Mouse (Mus musculus) midbrain, embryonic 13.5 days (tissue): ENCODE measurements around the gene Hsf2bp. TPM values are rescaled to one million over a fixed set of nuclear protein-coding genes. Genes with fewer than 3 reads are reported as not detected.

Source experiments
- ATAC-seq: fragments of 200-750 bp; cut with Nextera tagmentation; 2 replicates; pipeline ENCODE4 v1.8.0; 2017; ENCODE audit warnings: mild to moderate bottlenecking, moderate TSS enrichment, moderate library complexity
- H3K27ac ChIP-seq: fragments of 300-500 bp; sonication (generic); 2 replicates; pipeline ENCODE4 v1.5.1; 2015; ENCODE audit warnings: inconsistent platforms, mild to moderate bottlenecking, moderate library complexity
- H3K27me3 ChIP-seq: fragments of 300-500 bp; sonication (generic); 2 replicates; pipeline ENCODE4 v1.6.1; 2015; ENCODE audit warnings: mild to moderate bottlenecking, inconsistent platforms
- H3K36me3 ChIP-seq: fragments of 300-500 bp; sonication (generic); 2 replicates; pipeline ENCODE4 v1.6.1; 2015; ENCODE audit warnings: mild to moderate bottlenecking, inconsistent platforms
- H3K4me1 ChIP-seq: fragments of 300-500 bp; sonication (generic); replicated peaks from 2 replicates; pipeline ENCODE4 v1.6.1; 2015; ENCODE audit warnings: inconsistent platforms
- H3K4me2 ChIP-seq: fragments of 300-500 bp; sonication (generic); replicated peaks from 2 replicates; pipeline ENCODE4 v1.6.1; 2015; ENCODE audit warnings: moderate library complexity, mild to moderate bottlenecking, inconsistent platforms
- H3K4me3 ChIP-seq: fragments of 300-500 bp; sonication (generic); replicated peaks from 2 replicates; pipeline ENCODE4 v1.5.1; 2015; ENCODE audit warnings: mild to moderate bottlenecking, inconsistent platforms
- H3K9ac ChIP-seq: fragments of 300-500 bp; sonication (generic); replicated peaks from 2 replicates; pipeline ENCODE4 v1.6.1; 2015; ENCODE audit warnings: mild to moderate bottlenecking, inconsistent platforms
- H3K9me3 ChIP-seq: fragments of 300-500 bp; sonication (generic); 2 replicates; pipeline ENCODE4 v1.6.1; 2016; ENCODE audit warnings: mild to moderate bottlenecking, inconsistent platforms
- whole genome bisulfite sequencing: fragments of 180-500 bp; shearing (Covaris S2); methylation state at CpG from one replicate; pipeline ENCODE4 v1.1.7; 2015; 5-methylcytosine and 5-hydroxymethylcytosine counted together
- polyA plus RNA-seq: library from polyadenylated mRNA; unstranded; fragments of >200 nt; fragmentation: Nextera tagmentation; extraction: Ambion mirVana; gene quantifications from 2 replicates; pipeline ENCODE4 v1.2.1, GENCODE M21; 2015

Gene Hsf2bp
- polyA plus RNA-seq, 1 experiment from 2014 or later, result 0.55 TPM

DNA sequence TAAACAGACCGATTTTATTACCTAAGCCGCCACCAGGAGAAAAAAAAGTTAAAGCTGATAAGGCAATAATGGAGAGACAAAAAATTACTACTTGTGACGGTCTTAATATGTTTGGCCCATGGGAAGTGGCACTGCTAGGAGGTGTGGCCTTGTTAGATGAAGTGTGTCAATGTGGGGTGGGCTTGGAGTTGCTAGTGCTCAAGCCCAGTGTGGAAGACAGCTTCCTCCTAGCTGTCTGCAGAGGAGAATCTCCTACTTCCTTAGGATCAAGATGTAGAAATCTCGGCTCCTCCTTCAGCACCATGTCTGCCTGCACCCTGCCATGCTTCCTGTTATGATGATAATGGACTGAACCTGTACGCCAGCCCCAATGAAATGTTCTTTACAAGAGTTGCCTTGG, 61.5 kb downstream of the Hsf2bp start:
- WGBS, result 82% methylated on average over 5 of the region's 5 CpGs
- ATAC-seq, result no peak

GRCm38 (mm10) chr17:31973664-31974230, 62.4 kb downstream of the Hsf2bp start:
- Histone ChIP-seq H3K36me3 (no peaks in the 10 kb centered on the region), H3K9me3 (no peaks in the 10 kb centered on the region), H3K27ac (no peak overlapping the region), H3K4me3 (no peak overlapping the region), H3K9ac (no peak overlapping the region), H3K4me1 (no peaks in the 10 kb centered on the region), H3K4me2 (no peak overlapping the region), H3K27me3 (no peaks in the 10 kb centered on the region)
- 83% methylated on average over 7 of the region's 7 CpGs for WGBS
- no peak for ATAC-seq

More for the DNA sequence above, 61.5 kb downstream of the Hsf2bp start:
- H3K4me3 ChIP-seq, result no peak overlapping the region
- H3K9ac ChIP-seq, result no peak overlapping the region
- no peaks in the 10 kb centered on the region for H3K27me3 ChIP-seq
- H3K36me3 ChIP-seq, result no peaks in the 10 kb centered on the region
- no peak overlapping the region for H3K27ac ChIP-seq
- H3K9me3 ChIP-seq, result no peaks in the 10 kb centered on the region
- no peak overlapping the region for H3K4me2 ChIP-seq
- H3K4me1 ChIP-seq, result no peaks in the 10 kb centered on the region

DNA sequence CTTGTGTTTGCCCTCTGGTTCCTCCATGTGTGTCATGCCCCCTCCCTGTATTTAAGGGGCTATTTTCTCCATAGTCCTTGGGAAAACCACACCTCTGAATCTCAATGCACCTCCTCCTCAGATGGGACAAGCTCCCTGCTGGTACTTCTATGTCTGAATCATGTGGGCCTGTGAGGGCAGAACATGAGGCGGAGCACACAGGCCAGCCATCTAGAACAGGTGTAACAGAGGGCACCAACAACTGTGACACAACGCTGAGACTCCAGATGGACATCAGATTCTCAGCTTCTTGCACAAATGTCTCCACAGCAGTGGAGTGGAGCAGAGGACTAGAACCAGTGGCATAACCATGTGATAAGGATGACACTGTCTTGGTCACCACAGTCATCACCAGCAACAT, 65.3 kb downstream of the Hsf2bp start:
- Histone ChIP-seq H3K27me3 (no peaks in the 10 kb centered on the region), H3K4me2 (no peak overlapping the region), H3K9me3 (no peaks in the 10 kb centered on the region), H3K9ac (no peak overlapping the region), H3K36me3 (no peaks in the 10 kb centered on the region), H3K4me3 (no peak overlapping the region), H3K27ac (no peak overlapping the region), H3K4me1 (no peaks in the 10 kb centered on the region)
- 90% methylated on average over 2 of the region's 2 CpGs for WGBS
- no peak for ATAC-seq

- 84% methylated on average over 1 of the region's 1 CpGs for WGBS
- H3K4me3 ChIP-seq, result no peak overlapping the region
- no peaks in the 10 kb centered on the region for H3K36me3 ChIP-seq
- H3K27ac ChIP-seq, result no peak overlapping the region
- no peaks in the 10 kb centered on the region for H3K4me1 ChIP-seq
- H3K27me3 ChIP-seq, result no peaks in the 10 kb centered on the region
- no peaks in the 10 kb centered on the region for H3K9me3 ChIP-seq
- no peak for ATAC-seq
- no peak overlapping the region for H3K4me2 ChIP-seq
- H3K9ac ChIP-seq, result no peak overlapping the region
These were observed 67.3 kb downstream of the Hsf2bp start for GRCm38 (mm10) chr17:31968801-31969200.

DNA sequence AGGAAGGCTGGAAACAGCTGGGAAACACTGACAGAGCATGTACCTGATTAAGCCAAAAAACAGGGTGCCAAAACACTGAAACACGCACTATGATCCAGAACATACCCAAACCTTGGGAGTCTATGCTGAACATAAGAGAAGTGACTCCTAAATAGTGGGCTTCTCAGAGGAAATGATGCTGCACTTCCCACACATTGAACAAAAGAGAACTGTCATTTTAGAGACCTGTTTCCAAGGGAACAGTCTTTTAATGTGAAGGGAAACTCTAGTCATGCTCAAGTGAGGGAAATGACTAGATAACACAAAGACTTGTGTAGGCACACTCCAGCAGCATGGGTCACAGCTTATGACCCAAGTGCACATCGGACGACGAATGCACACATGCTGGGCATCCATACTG, 68.8 kb downstream of the Hsf2bp start:
- ATAC-seq, result no peak
- Histone ChIP-seq H3K4me2 (no peak overlapping the region), H3K36me3 (no peaks in the 10 kb centered on the region), H3K27me3 (no peaks in the 10 kb centered on the region), H3K4me3 (no peak overlapping the region), H3K9ac (no peak overlapping the region), H3K27ac (no peak overlapping the region), H3K4me1 (no peaks in the 10 kb centered on the region), H3K9me3 (no peaks in the 10 kb centered on the region)
- 86% methylated on average over 4 of the region's 4 CpGs for WGBS

- H3K36me3 ChIP-seq, result no peaks in the 10 kb centered on the region
- no peak overlapping the region for H3K4me2 ChIP-seq
- WGBS, result 93% methylated on average over 1 of the region's 1 CpGs
- no peak overlapping the region for H3K27ac ChIP-seq
- ATAC-seq, result no peak
- no peaks in the 10 kb centered on the region for H3K27me3 ChIP-seq
- no peaks in the 10 kb centered on the region for H3K4me1 ChIP-seq
- H3K9ac ChIP-seq, result no peak overlapping the region
- no peaks in the 10 kb centered on the region for H3K9me3 ChIP-seq
- no peak overlapping the region for H3K4me3 ChIP-seq
These were observed 69.6 kb downstream of the Hsf2bp start for GRCm38 (mm10) chr17:31966566-31966965.

DNA sequence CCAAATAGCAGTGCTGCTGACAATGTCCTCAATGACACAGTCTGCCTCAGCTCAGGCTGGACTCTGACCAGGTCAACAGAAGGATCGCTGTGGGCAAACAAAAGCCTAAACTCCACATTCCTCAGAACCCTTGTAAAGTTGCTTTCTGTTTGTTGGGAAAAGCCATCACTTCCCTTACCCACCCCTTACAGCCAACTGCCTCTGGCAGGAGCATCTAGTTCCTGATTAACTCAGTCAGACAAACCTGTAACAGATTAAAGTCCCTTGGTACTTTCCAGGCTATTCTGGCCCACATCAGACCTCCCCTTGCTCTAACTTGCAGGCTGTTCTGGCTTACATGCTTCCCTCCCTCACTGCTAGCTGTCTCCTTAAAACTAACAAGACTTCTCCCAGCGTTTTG, 70.5 kb downstream of the Hsf2bp start:
- no peaks in the 10 kb centered on the region for H3K36me3 ChIP-seq
- no peaks in the 10 kb centered on the region for H3K9me3 ChIP-seq
- no peak overlapping the region for H3K4me3 ChIP-seq
- H3K27ac ChIP-seq, result no peak overlapping the region
- WGBS, result 52% methylated on average over 2 of the region's 2 CpGs
- H3K9ac ChIP-seq, result no peak overlapping the region
- H3K4me1 ChIP-seq, result no peaks in the 10 kb centered on the region
- ATAC-seq, result no peak
- no peak overlapping the region for H3K4me2 ChIP-seq
- no peaks in the 10 kb centered on the region for H3K27me3 ChIP-seq

GRCm38 (mm10) chr17:31962930-31963329, 73.2 kb downstream of the Hsf2bp start:
- Histone ChIP-seq H3K4me1 (no peaks in the 10 kb centered on the region), H3K9ac (no peak overlapping the region), H3K4me3 (no peak overlapping the region), H3K9me3 (no peaks in the 10 kb centered on the region), H3K4me2 (no peak overlapping the region), H3K36me3 (no peaks in the 10 kb centered on the region), H3K27me3 (no peaks in the 10 kb centered on the region), H3K27ac (no peak overlapping the region)
- no peak for ATAC-seq
- WGBS, result 84% methylated on average over 4 of the region's 4 CpGs

DNA sequence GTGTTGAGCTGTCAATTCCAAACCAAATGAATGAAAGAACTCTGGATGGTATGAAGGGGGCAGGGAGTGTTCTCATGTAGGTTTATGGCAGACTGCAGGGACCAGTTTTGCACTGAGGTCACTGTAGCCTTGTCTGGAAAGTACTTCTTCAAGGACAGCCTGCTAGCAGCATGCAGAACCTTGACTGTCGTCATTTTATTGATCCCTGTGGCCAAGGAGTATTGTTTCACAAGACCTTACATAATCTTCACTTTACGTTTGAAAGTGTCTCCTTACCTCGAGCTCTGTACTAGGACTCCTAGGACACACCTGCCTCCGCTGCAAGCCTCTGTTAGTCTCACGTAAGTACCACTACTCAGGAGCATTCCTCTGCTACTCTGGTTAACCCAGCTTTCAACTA, 73.9 kb downstream of the Hsf2bp start:
- H3K4me3 ChIP-seq, result no peak overlapping the region
- WGBS, result 92% methylated on average over 5 of the region's 5 CpGs
- ATAC-seq, result no peak

DNA sequence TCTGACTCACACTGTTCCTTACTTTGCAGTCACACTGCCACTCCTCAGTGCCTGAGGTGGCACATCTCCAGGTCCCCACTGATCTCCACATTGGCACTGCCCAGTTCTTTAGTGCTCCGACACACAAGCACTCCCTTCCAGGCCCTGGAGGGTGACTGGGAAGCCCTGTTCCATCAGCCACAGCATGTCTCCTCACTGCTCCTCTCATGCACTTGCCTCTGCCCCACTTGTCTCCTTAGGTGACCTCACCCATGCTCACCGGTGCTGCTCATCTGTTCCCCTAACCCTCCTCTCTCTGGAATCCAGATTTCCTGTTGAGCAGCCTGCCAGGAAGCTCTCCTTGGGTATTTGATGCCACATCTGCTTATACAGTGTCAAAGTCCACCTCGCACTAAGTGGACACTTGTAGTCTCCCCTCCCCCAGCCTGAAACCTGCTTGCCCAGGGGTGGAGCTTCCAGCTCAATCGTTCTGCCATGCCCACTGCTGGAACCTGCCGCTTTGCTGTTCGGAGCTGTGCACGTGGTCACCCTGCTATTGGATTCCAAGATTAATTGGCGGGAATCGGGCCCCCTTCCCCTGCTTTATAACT, 81.5 kb downstream of the Hsf2bp start:
- Histone ChIP-seq H3K36me3 (no peaks in the 10 kb centered on the region), H3K9me3 (no peaks in the 10 kb centered on the region; the same call in 1 of the 2 replicates), H3K27me3 (no peaks in the 10 kb centered on the region), H3K4me3 (no peak overlapping the region), H3K4me2 (no peak overlapping the region), H3K9ac (no peak overlapping the region), H3K4me1 (no peaks in the 10 kb centered on the region), H3K27ac (no peak overlapping the region)
- no peak for ATAC-seq
- 91% methylated on average over 9 of the region's 9 CpGs for WGBS

More for the DNA sequence above, 73.9 kb downstream of the Hsf2bp start:
- H3K4me1 ChIP-seq, result no peaks in the 10 kb centered on the region
- no peak overlapping the region for H3K9ac ChIP-seq
- no peaks in the 10 kb centered on the region for H3K9me3 ChIP-seq
- no peak overlapping the region for H3K27ac ChIP-seq
- H3K4me2 ChIP-seq, result no peak overlapping the region
- H3K27me3 ChIP-seq, result no peaks in the 10 kb centered on the region
- H3K36me3 ChIP-seq, result no peaks in the 10 kb centered on the region

GRCm38 (mm10) chr17:31949076-31949475, 87.1 kb downstream of the Hsf2bp start:
- Histone ChIP-seq H3K27ac (no peak overlapping the region), H3K9me3 (no peaks in the 10 kb centered on the region), H3K36me3 (no peaks in the 10 kb centered on the region), H3K9ac (no peak overlapping the region), H3K27me3 (no peaks in the 10 kb centered on the region), H3K4me2 (no peak overlapping the region), H3K4me1 (no peaks in the 10 kb centered on the region), H3K4me3 (no peak overlapping the region)
- 83% methylated on average over 1 of the region's 1 CpGs for WGBS
- ATAC-seq, result no peak

DNA sequence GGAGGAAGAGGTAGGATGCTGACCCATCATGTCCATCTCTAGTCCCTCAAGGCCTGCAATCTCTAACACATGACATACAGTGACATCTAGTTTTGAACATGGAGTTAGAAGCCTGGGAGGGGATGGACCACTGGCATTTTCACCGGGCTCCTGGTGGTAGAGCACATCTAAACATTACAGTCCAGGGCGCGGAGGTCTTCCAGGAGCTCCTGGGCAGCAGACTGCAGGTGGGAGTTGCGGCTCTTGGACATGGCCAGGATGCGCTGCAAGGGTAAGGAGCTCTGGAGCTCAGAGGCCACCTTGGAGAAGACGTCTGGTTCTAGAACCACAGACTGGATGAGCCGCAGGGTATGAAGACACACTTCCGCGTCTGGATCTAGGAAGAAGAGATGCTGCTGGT, 89.7 kb downstream of the Hsf2bp start:
- Histone ChIP-seq H3K36me3 (no peaks in the 10 kb centered on the region), H3K4me1 (peaks cover 6% of the 10 kb centered on the region), H3K9me3 (no peaks in the 10 kb centered on the region), H3K4me3 (no peak overlapping the region), H3K27ac (no peak overlapping the region), H3K27me3 (no peaks in the 10 kb centered on the region), H3K4me2 (no peak overlapping the region), H3K9ac (no peak overlapping the region)
- WGBS, result 94% methylated on average over 9 of the region's 9 CpGs
- ATAC-seq, result no peak
